Mouse (Mus musculus) urinary bladder, postnatal 4 days (tissue): ENCODE data around the gene Pgpep1.
A peak's percentile ranks its signal among the peaks of the same experiment; 100 is the strongest.

ENCODE experiments used
- DNase-seq, 2 experiments: peaks; one replicate each; pipeline ENCODE4 v3.0.0; 2021 to 2022; ENCODE audit warnings: low spot score in 2 of 2

The Pgpep1 gene

DNA sequence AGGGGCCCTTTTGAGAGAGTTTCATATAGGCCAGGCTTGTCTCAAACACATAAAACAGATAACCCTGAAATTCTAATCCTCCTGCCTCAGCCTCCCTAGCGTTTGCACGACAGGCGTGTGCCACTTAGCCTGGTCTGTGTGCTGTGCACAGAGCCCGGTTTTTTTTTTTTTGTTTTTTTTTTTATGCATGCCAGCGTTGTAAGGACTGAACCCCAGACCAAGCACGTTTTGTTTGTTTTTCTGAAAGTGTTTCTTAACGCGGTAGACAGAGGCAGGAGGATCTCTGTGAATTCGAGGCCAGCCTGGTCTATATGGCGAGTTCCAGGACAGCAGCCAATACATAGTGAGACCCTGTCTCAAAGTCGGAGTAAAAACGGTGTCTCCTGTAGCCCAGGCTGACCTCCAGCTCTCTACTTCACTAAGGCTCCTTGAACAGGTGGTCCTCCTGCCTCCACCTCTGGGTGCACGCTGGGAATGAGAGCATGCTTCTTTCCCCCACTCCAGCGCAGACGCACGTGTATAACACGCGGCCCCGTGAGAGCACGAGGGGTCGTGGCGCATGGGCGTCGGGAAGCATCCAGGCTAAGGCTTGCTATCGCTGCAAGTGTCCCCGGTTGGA is 51.3 kb downstream of the Pgpep1 start, which contains the start of gene Ssbp4:
TSS of gene Ssbp4 (minus strand) at position 124 of the 619 bp plus-strand sequence.
- DNase-seq = no peak

DNA sequence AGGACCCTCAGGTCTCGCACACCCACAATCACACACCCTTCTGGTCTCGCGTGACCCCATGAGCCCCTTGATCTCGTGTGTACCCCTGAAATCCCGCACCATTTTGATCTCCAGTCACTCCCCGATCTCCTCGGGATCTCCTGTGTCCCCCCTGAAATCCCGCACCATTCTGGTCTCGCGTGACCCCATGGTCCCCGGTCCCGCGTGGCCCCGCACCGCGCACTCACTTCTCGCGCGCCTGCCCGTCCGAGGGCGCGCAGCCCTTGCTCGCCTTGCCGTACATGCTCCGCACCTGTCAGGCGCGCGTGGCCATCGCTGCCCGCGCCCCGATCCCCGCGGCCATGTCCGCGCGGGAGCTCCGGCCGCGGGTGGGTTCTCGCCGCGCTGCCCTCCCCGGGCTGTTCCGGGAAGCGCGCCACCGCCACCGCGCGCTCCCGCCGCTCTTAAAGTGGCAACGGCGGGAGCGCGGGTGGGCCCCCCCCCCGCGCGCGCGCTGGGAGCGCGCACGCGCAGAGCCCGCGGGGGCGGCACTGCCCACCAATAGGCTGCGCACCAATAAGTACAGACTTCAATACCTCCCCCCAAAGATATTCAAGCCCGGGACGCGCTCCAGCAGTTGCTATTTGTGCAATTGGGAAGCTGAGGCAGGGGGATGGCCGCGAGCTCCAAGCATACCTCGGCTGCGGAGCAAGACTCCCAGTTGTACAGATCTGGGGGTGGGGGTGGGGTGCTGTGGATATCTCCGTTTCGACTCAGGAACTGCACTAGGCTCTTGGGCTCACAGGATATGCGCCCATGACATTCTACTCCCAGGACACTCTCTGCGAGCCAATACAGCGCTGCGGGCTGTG is 52.1 kb downstream of the Pgpep1 start:
- DNase-seq = no peak

DNA sequence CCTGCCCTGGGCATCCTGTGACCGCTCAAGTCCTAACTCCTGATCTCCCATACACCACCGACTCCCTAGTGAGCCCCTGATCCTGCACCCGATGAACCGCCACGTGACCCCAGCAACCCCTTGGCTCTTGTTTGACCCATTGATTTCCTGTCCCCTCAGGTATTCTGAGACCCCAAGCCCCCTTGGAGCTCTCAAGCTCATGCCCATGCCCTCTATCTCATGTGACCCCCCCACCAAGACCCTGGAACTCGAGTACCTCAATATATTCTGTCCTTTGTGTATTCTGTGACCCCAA is 52.6 kb downstream of the Pgpep1 start:
- DNase-seq = no peak

DNA sequence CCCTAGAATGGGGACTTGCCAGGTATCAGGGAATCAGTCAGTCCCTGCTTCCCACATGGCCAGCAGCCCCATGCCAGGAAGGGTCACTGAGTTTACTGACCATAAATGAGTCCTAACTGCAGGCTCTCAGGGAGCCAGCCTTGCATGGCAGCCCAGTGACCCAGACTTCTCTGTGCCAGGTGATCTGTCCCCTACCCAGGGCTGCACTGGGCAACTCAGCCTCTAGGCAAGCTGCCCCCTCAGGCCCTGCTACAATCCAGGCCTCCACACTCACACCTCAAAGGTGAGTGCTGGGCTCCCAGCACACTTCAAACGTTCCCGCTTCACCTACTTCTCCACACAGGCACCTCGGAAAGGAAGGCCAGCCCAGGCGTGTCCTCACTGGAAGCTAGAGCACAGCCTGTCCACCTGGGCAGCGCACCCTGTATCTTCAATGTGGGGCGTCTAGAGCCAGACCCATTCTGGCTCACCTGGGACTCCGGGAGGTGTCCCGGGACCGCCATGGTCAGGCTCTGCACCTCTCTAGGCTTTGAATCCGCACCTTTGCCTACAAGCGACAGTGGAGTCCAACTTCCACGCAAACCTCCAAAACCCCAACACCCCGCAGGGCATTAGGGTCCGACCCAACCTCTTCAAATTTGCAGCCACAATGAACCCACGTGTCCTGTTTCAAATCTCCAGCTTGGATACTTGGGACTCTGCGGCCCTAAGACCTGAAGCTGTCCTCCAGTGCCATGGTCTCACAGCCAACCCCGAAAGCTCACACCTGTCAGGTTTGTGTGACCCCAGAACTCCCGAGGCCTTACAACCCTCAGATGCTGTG is 53.2 kb downstream of the Pgpep1 start:
- no peak for DNase-seq

DNA sequence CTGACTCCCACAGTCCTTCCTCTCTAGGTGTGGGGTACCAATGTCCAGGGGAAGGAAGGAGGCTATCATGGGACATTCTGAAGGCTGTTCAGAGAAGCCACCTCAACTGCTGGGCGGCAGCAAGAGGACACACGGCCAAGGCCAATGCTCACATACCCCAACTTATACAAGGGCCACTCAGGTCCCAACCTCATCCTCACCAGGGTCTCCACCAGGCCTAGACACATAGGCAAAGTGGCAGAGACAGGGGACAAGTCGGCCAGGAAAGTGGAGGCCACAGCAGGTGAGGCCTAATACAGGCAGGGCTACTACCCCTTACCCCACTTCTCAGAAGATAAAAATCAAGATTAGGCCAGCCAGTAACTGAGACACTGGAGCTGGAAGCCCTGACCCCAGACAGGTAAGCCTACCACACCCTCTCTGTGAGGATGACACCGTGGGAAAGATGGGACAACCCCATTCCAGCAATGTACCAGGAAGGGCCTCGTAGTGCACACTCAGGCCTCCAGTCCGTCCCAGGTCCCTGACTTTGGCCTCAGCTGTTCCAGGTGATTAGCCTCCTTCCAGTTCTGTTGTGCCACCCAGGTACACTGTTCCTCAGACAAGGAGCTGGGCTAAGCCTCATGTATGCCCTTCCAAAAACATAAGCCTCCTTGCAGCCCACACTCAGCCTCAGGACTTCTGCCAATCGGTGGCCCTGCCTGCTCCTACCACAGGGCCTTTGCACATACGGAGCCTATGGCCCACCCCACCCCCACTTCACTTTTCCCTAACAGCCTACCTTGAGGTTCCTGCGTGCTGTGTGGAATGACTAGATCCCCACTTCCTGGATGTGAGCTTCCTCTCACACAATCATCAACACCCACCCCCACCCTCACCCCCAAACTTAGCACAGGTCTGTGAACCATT is 54.1 kb downstream of the Pgpep1 start:
- DNase-seq = no peak

DNA sequence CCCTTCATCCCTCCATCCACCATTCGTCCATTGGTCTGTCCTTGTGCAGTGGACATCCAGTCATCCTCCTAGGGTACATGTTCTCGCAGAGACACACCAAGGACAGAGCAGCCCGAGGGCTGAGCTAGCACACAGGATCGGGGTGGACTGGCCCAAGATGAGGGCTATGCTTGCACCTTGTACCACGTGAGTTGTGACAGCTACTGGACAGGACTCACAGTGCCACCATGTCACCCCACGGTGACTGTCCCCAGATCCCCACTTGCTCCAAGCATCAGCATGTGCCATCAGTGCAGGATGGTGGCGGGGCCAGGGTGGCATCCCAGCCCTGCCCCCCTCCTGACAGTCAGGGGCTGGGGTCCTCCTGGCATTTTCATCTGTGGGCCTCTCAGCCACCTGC is 55.6 kb downstream of the Pgpep1 start:
- no peak for DNase-seq

DNA sequence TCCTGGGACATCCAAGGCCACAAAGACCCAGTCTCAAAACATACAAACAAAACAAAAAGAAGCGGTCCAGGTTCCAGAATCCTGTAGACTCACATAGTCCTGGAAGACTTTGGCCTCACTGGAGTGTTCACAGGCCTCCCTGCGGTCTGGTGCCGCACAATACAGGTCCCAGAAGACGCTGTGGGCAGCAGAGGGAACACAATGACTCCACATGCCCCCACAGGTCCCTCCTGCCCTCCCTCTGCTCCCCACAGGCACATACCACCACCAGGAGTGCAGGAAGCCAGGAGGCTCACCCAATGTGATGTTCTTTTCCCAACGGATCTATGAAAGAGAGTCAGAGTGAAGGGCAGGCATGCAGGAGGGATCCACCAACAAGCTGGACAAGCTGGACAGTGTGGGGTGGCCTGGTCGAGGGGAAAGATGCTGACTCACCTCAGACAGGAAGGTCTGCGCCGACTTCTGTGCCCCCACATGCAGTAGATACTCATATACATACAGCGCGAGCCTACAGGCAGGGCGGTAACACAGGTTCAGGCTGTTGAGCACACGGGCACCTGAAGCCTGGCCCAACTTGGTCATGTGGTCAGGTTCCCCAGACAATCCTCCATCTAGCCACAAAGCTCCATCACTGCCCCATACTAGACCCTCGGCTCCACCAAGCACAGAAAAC is 57.9 kb downstream of the Pgpep1 start:
- DNase-seq = no peak

DNA sequence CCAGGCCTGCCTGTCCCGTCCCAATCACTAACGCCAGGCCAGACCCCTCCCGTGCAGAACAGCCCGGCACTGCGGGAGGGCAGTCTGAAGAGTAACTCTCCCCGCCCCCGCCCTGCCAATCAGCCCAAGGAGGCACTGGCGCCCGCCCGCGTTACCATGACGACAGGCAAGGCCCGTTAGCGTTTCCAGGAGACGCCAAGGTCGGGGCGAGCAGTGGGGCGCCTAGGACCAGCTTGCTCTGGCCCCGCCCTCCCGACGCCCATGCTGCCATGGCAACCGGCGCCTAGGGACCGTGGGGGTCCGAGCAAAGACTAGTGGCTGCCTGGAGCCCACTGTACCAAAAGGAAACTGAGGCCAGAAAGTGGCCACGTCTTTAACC is 58.9 kb downstream of the Pgpep1 start:
- peak; percentile 71 to 80 for DNase-seq

DNA sequence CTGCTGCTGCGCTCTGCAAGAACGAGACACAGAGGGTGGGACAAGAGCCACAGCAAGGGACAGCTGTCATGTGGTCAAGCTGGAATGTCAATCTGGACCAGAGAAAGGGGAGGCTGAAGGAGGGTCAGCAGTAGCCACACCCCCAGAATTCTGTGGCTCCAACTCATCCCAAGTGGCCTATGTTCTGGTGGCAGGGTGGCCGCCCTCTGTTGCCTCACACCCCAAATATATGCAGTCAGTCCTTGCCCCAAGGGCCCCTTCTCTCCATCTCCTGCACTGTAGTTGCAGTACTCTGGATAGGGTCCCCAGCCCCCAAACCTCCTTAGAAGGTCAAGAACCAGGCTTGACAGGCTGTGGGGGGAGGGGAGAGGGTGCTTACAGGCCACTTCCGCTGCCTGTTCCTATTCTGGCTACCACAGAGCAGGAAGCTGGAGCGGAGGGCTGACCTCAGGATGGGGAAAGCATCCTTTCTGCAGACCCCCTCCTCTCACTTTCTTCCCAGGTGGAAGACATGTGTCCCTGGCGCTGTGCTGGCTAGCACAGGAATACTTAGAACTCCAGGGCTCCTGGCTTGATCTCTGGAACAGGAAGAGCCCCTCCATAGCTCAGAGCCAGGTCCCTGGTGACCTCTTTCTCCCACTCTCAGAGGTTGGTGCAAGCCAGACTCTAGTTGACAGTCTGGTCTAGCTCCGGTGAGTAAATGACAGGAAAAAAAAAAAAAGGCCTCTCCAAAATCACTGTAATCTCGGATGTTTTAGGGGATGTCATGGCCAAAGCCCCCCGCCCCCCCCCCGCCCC is 59.5 kb downstream of the Pgpep1 start:
- DNase-seq = no peak

DNA sequence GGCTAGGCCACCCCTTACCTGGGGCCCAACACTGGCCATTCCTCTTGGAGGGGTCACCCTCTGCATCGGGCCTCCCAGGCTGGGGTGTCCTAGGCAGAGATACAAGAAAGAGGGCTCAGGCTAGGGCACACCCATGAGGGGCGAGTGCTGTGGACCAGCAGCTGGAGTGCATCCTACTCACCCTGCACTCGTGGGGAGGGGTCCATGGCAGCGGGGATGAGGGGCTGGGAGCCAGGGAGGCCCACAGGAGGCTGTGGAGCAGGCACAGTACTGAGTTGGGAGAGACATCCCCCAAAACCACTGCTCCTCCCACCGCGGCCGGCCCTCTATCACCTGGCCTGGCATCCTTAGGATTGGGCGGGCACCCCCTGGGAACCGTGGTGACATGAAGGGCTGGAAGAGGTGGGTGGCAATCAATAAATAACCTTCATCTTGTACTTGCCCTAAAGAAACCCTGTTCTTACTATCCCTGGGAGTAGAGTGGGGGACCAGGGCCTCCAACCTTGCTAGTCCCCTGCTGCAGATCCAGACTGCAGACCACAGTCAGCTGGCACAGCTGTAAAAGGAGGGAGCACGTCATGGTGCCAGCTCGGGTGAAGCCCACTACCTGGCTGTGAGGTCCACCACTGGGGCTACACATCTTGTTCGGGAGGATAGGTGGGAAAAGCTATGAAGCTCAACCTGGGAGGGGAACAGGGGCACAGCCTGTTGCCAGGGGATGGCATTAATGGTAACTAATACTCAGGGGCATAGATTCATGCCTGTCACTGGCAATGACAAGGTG is 60.5 kb downstream of the Pgpep1 start:
- DNase-seq = peak in 1 of 2 experiments; percentile 20

DNA sequence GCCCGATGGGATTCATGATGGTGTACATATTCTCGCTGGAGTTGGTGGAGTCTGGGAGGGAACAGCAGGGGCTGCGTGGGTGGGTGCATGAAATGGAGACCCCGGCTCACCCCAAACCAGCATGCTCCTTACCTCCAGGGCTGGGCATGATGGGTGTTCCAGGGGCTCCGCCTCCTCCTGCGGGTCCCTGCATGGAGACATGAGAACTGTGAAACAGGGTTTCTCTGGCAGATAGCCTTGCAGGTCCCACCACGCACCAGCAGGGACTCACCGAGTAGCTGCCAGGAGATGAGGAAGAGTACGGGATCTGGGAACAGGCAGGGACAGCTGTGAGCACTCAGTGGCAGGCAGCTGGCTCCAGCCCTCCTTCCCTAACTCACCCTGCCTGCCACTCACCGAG is 61.5 kb downstream of the Pgpep1 start:
- no peak for DNase-seq

DNA sequence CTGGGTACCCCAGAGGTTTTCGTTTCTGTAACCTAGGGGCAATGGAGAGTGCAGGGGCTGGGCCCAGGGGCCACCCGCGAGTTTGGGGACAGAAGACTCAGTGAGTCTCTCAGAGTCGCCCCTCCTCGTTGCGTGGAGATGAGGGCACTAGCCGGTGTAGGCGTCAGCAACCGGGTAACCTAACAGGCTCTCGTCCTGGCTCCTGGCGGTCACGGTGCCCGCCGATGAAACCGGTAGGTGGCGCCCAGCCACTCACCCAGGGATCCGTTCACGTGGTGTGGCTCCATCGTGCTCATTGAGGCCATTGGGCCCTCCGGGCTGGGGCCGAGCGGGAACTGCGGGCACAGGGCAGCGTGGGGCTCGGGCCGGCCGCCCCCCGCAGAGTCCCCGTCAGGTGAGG is 61.9 kb downstream of the Pgpep1 start:
- peak; percentile 75 to 81 for DNase-seq

DNA sequence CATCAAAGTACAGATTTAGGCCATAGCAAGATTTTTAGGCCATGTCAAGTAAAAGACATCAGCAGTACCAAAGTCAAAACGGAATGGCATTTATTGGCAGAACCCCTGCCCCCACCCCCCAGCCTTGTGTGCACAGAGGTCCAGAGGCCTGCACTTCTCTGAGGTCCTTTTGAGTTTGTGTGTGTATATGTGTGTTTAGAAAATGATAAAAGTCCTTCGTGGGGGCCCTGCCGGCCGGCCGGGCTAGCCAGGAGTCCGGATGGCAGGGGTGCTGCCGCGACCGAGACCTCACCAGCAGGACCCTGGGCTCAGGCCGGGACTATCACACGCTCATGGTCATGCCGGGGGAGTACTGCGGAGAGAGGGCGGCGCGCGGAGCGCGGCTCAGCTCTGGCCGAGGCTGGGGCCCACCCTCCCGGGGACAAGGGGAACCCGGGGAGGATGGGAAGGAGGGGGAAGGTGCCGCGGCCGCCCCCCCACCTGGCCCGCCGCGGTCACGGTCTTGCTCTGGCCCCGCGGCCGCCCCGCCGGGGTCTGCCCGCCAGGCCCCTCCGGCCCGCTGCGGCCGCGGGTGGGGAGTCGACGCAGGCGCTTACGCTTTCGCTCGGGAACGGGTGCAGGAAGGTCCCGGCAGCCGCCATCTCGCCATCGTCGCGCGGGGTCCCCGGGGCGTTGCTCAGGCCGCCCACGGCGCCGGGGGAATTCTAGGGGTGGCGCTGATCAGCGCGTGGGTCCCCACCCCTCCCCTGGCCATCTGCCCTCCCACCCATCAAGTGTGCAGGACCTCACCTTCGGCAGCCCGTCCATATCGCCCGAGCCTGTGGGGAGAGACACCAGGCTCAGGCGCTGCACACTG is 62.5 kb downstream of the Pgpep1 start:
- DNase-seq = no peak

DNA sequence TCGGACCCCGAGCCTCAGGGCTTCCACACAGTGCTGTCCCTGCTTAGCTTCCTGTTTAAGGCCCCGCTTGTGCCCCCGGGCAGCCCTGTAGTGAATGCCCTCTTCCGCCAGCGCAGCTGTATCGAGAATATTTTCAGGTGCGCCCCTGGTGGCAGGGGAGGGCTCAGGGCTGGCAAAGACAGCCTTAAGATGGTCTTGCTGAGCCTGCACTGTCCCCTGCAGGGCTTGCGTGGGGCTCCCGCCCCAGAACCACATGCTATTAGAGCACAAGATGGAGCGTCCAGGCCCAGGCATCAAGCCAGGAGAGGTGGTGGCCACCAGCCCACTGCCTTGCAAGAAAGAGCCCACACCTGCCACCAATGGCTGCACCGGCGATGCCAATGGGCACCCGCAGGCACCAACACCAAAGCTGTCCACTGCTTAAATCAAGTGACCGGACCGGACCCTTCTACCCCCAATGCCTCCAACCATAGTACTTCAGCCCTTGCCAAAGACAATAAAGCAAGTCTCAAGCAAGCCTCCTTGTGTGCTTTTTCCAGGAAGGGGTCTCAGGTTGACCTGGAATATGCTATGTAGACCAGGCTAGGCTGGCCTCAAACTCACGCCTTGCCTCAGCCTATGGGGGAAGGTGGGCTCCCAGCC is 63.3 kb downstream of the Pgpep1 start:
- DNase-seq = no peak
